ENCODE assay signal across 12 mouse cellular contexts in the genomic region with DNA sequence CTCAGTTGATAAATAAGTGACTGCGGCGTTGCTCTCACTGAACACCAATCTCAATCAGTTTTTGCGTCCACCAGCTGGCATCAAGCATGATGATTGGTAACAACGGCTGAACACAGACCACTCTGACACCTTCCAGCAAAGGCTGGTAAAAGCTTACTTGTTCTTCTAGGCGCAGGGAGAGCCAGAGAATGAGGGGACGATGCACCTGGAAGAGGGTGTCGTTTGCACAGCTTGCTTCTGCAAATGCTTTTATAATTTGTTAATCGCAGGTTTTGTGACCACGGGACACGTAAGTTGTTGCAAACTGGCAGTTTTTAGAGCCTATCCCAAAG. TPM values are rescaled to one million over a fixed set of nuclear protein-coding genes. Genes with fewer than 3 reads are reported as not detected.
DNase-seq lines count a peak whose midpoint lies in the region; ATAC-seq lines count a peak whose summit lies in the region.
"Had no signal": no experiment of that assay in that cellular context is flagged by ENCODE, and none has a peak within 500 bp of the region (broad histone marks: within the 10 kb centered on the region; RNA-seq: fewer than 3 reads in every experiment).

No protein-coding gene starts in this region.

- no peak overlapping the region for H3K4me3 ChIP-seq in intestine, embryonic 15.5 days (replicated peaks)
- no peak overlapping the region for H3K4me3 ChIP-seq in intestine, embryonic 16.5 days (ENCODE audit: low read length)
- no peak overlapping the region for H3K4me3 ChIP-seq in embryonic facial prominence, embryonic 15.5 days (replicated peaks)
- no peak overlapping the region for H3K4me3 ChIP-seq in hindbrain, embryonic 11.5 days (ENCODE audit: low read depth, low read length)
- H3K4me3 ChIP-seq in midbrain, embryonic 14.5 days (replicated peaks; ENCODE audit: low read depth, low read length), result no peak overlapping the region
- H3K4me3 ChIP-seq: myocyte had no signal

- peak overlapping the region; percentile 39 for H3K4me2 ChIP-seq in intestine, embryonic 15.5 days (replicated peaks)
- H3K4me2 ChIP-seq in intestine, embryonic 16.5 days (ENCODE audit: low read depth, low read length), result no peak overlapping the region
- H3K4me2 ChIP-seq in embryonic facial prominence, embryonic 15.5 days (replicated peaks), result peak overlapping the region; percentile 37
- H3K4me2 ChIP-seq in hindbrain, embryonic 11.5 days (replicated peaks; ENCODE audit: low read depth, low read length), result peak overlapping the region; percentile 15; the same call in 1 of the 2 replicates
- peak overlapping the region; percentile 45 for H3K4me2 ChIP-seq in midbrain, embryonic 14.5 days (ENCODE audit: low read length)

- H3K4me1 ChIP-seq in intestine, embryonic 15.5 days (replicated peaks), result peaks cover 6% of the 10 kb centered on the region; the same call in 1 of the 2 replicates
- peaks cover 6% of the 10 kb centered on the region; the same call in 1 of the 2 replicates for H3K4me1 ChIP-seq in intestine, embryonic 16.5 days (ENCODE audit: control insufficient read depth, insufficient read depth, low read length)
- H3K4me1 ChIP-seq in embryonic facial prominence, embryonic 15.5 days, result peaks cover 12% of the 10 kb centered on the region
- 0 out of 2 replicates have a peak, but pooled peaks cover 2% of the 10 kb centered on the region for H3K4me1 ChIP-seq in hindbrain, embryonic 11.5 days (replicated peaks; ENCODE audit: control insufficient read depth, insufficient read depth, low read length)
- peaks cover 14% of the 10 kb centered on the region for H3K4me1 ChIP-seq in midbrain, embryonic 14.5 days (ENCODE audit: control insufficient read depth, insufficient read depth, low read length)

- no peaks in the 10 kb centered on the region for H3K36me3 ChIP-seq in intestine, embryonic 15.5 days
- H3K36me3 ChIP-seq in intestine, embryonic 16.5 days (ENCODE audit: control insufficient read depth, insufficient read depth, low read length), result no peaks in the 10 kb centered on the region
- no peaks in the 10 kb centered on the region for H3K36me3 ChIP-seq in embryonic facial prominence, embryonic 15.5 days
- H3K36me3 ChIP-seq in hindbrain, embryonic 11.5 days (ENCODE audit: control insufficient read depth, insufficient read depth, low read length), result no peaks in the 10 kb centered on the region
- H3K36me3 ChIP-seq in midbrain, embryonic 14.5 days (ENCODE audit: control insufficient read depth, insufficient read depth, low read length), result no peaks in the 10 kb centered on the region

- H3K9me3 ChIP-seq in intestine, embryonic 15.5 days, result no peaks in the 10 kb centered on the region
- H3K9me3 ChIP-seq in intestine, embryonic 16.5 days (ENCODE audit: control insufficient read depth, low read length), result no peaks in the 10 kb centered on the region
- H3K9me3 ChIP-seq in embryonic facial prominence, embryonic 15.5 days (replicated peaks), result no peaks in the 10 kb centered on the region
- no peaks in the 10 kb centered on the region for H3K9me3 ChIP-seq in hindbrain, embryonic 11.5 days (ENCODE audit: control insufficient read depth, low read length)
- no peaks in the 10 kb centered on the region for H3K9me3 ChIP-seq in midbrain, embryonic 14.5 days (ENCODE audit: control insufficient read depth, low read length)

- DNase-seq in hindbrain, embryonic 11.5 days (ENCODE audit: low spot score), result peak; percentile 28
- peak; percentile 61 for DNase-seq in midbrain, embryonic 14.5 days
- no peak for DNase-seq in spleen, postnatal 10 days (ENCODE audit: low spot score in 2 of 2)
- DNase-seq in frontal cortex, adult 2 months (ENCODE audit: extremely low spot score in 1 of 2, low spot score in 1 of 2), result no peak
- no peak for DNase-seq in gastrocnemius, postnatal 10 days
- DNase-seq: adrenal gland, adult 8-10 months; layer of hippocampus, adult 9-11 months had no signal

- H3K27ac ChIP-seq in intestine, embryonic 15.5 days, result no peak overlapping the region
- no peak overlapping the region for H3K27ac ChIP-seq in intestine, embryonic 16.5 days (ENCODE audit: low read length)
- no peak overlapping the region for H3K27ac ChIP-seq in embryonic facial prominence, embryonic 15.5 days (replicated peaks)
- peak overlapping the region; percentile 65 for H3K27ac ChIP-seq in hindbrain, embryonic 11.5 days (ENCODE audit: low read depth, low read length)
- peak overlapping the region; percentile 74 for H3K27ac ChIP-seq in midbrain, embryonic 14.5 days (replicated peaks; ENCODE audit: low read depth, low read length)
- H3K27ac ChIP-seq: liver, embryonic 14.5 days had no signal

- 52% methylated on average over 10 of the region's 10 CpGs for WGBS in intestine, embryonic 15.5 days
- WGBS in intestine, embryonic 16.5 days, result 55% methylated on average over 10 of the region's 10 CpGs
- WGBS in embryonic facial prominence, embryonic 15.5 days, result 35% methylated on average over 10 of the region's 10 CpGs
- WGBS in hindbrain, embryonic 11.5 days, result 48% methylated on average over 10 of the region's 10 CpGs
- WGBS in midbrain, embryonic 14.5 days, result 22% methylated on average over 10 of the region's 10 CpGs

- no peak for ATAC-seq in intestine, embryonic 15.5 days
- no peak for ATAC-seq in intestine, embryonic 16.5 days
- no peak for ATAC-seq in embryonic facial prominence, embryonic 15.5 days (ENCODE audit: insufficient number of reproducible peaks, low FRiP score, low TSS enrichment, low read depth)
- peak; percentile 35; the same call in 1 of the 2 replicates for ATAC-seq in hindbrain, embryonic 11.5 days (ENCODE audit: low FRiP score)
- ATAC-seq in midbrain, embryonic 14.5 days (ENCODE audit: low FRiP score, low TSS enrichment), result 0 out of 2 replicates have a peak, but pooled peaks have one; percentile 40

- no peak overlapping the region for H3K9ac ChIP-seq in intestine, embryonic 15.5 days
- H3K9ac ChIP-seq in intestine, embryonic 16.5 days (ENCODE audit: low read depth, low read length), result no peak overlapping the region
- H3K9ac ChIP-seq in embryonic facial prominence, embryonic 15.5 days, result no peak overlapping the region
- peak overlapping the region; percentile 17; the same call in 1 of the 2 replicates for H3K9ac ChIP-seq in hindbrain, embryonic 11.5 days (ENCODE audit: low read depth, low read length)
- 0 out of 2 replicates have a peak overlapping the region, but pooled peaks have one; percentile 42 for H3K9ac ChIP-seq in midbrain, embryonic 14.5 days (replicated peaks; ENCODE audit: low read length)
- H3K9ac ChIP-seq: liver, embryonic 14.5 days had no signal

- no peaks in the 10 kb centered on the region for H3K27me3 ChIP-seq in intestine, embryonic 15.5 days (replicated peaks)
- H3K27me3 ChIP-seq in intestine, embryonic 16.5 days (replicated peaks; ENCODE audit: control insufficient read depth, insufficient read depth, low read length), result no peaks in the 10 kb centered on the region
- no peaks in the 10 kb centered on the region for H3K27me3 ChIP-seq in embryonic facial prominence, embryonic 15.5 days
- H3K27me3 ChIP-seq in hindbrain, embryonic 11.5 days (ENCODE audit: control insufficient read depth, insufficient read depth, low read length), result no peaks in the 10 kb centered on the region
- H3K27me3 ChIP-seq in midbrain, embryonic 14.5 days (ENCODE audit: control insufficient read depth, insufficient read depth, low read length), result no peaks in the 10 kb centered on the region

RNA-seq across cellular contexts. Expression of gene Enoph1, which starts 51.4 kb away (rescaled TPM):
- polyA plus RNA-seq in intestine, embryonic 15.5 days (2015; fragmentation: Nextera tagmentation; extraction: Ambion mirVana), result 49.2 and 49.8 TPM in 2 replicates
- 49.2 and 53.7 TPM in 2 replicates for polyA plus RNA-seq in intestine, embryonic 16.5 days (2015; fragmentation: Nextera tagmentation; extraction: Ambion mirVana)
- polyA plus RNA-seq in embryonic facial prominence, embryonic 15.5 days (2015; fragmentation: Nextera tagmentation; extraction: Ambion mirVana), result 41.5 and 41.9 TPM in 2 replicates
- 47.6 and 48.8 TPM in 2 replicates for polyA plus RNA-seq in hindbrain, embryonic 11.5 days (2014; fragmentation: Nextera tagmentation; extraction: Ambion mirVana)
- polyA plus RNA-seq in midbrain, embryonic 14.5 days (2014; fragmentation: Nextera tagmentation; extraction: Ambion mirVana), result 43.4 and 49.4 TPM in 2 replicates
- polyA plus RNA-seq in frontal cortex, adult 2 months (2012; rRNA removed), result 83.9 and 85.0 TPM in 2 replicates
- total RNA-seq in gastrocnemius, postnatal 10 days (2021), result 10 to 100 TPM in 1 of 2 experiments, 1 to 10 TPM in 1; 9.0 to 10.5 TPM

RNA-seq across cellular contexts. Expression of gene Hnrnpdl, which starts 51.8 kb away (rescaled TPM):
- 128 and 132 TPM in 2 replicates for polyA plus RNA-seq in intestine, embryonic 15.5 days (2015; fragmentation: Nextera tagmentation; extraction: Ambion mirVana)
- 90.9 and 102 TPM in 2 replicates for polyA plus RNA-seq in intestine, embryonic 16.5 days (2015; fragmentation: Nextera tagmentation; extraction: Ambion mirVana)
- 149 and 152 TPM in 2 replicates for polyA plus RNA-seq in embryonic facial prominence, embryonic 15.5 days (2015; fragmentation: Nextera tagmentation; extraction: Ambion mirVana)
- polyA plus RNA-seq in hindbrain, embryonic 11.5 days (2014; fragmentation: Nextera tagmentation; extraction: Ambion mirVana), result 268 and 286 TPM in 2 replicates
- 268 and 279 TPM in 2 replicates for polyA plus RNA-seq in midbrain, embryonic 14.5 days (2014; fragmentation: Nextera tagmentation; extraction: Ambion mirVana)
- polyA plus RNA-seq in frontal cortex, adult 2 months (2012; rRNA removed), result 302 and 335 TPM in 2 replicates
- total RNA-seq in gastrocnemius, postnatal 10 days (2021), result 100 to 1,000 TPM in 1 of 2 experiments, 10 to 100 TPM in 1; 92.8 to 105 TPM

Comparison
In these comparisons a context has a peak if more than half of its experiments do, and no peak if none do; other contexts are left out.
1. ATAC-seq: peak in hindbrain, embryonic 11.5 days (single experiment) and midbrain, embryonic 14.5 days (single experiment); none in intestine, embryonic 15.5 days (single experiment), intestine, embryonic 16.5 days (single experiment) and embryonic facial prominence, embryonic 15.5 days (single experiment).
2. H3K27ac ChIP-seq: peak in hindbrain, embryonic 11.5 days (single experiment) and midbrain, embryonic 14.5 days (single experiment); none in intestine, embryonic 15.5 days (single experiment), intestine, embryonic 16.5 days (single experiment) and embryonic facial prominence, embryonic 15.5 days (single experiment).
3. H3K9ac ChIP-seq: peak in hindbrain, embryonic 11.5 days (single experiment) and midbrain, embryonic 14.5 days (single experiment); none in intestine, embryonic 15.5 days (single experiment), intestine, embryonic 16.5 days (single experiment) and embryonic facial prominence, embryonic 15.5 days (single experiment).
4. DNase-seq: peak in hindbrain, embryonic 11.5 days (single experiment) and midbrain, embryonic 14.5 days (single experiment); none in spleen, postnatal 10 days (0 of 2), frontal cortex, adult 2 months (0 of 2) and gastrocnemius, postnatal 10 days (single experiment).